Mouse (Mus musculus): Measurements from ENCODE around the gene Pex10.

DNA sequence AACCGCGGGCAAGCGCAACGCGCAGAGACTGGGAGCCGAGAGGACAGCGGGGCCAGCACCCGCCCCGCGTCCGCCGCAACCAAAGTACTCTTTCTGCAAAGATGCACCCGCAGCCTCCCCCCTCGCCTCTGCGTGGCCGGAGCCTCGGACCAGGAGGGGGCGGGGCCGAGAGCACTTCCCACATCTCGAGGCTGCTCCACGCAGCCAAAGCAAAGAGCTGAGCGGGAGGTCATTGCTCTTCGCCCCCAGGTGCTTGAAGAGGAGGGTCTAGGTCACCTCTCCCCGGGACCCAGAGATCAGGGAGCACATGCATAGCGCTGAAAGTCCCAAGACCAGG, 23.6 kb upstream of the Pex10 start:
- TF ChIP-seq CTCF (IDR thresholded peaks at IDR 0.05; ENCODE audit: insufficient read depth, low read depth, low read length) (no peak), POLR2A (IDR thresholded peaks at IDR 0.05; ENCODE audit: insufficient read depth, low read depth, low read length) (no peak)

Data from olfactory bulb, adult 2 months (tissue).